Mouse (Mus musculus) adrenal gland, postnatal 4 days (tissue): ENCODE results near the gene Ipmk. TPM values are rescaled to one million over a fixed set of nuclear protein-coding genes. Genes with fewer than 3 reads are reported as not detected.

Experiments
- DNase-seq, 2 experiments: peaks; one replicate each; pipeline ENCODE4 v3.0.0; 2021 to 2022; ENCODE audit warnings: low spot score in 2 of 2, mixed read lengths in 2 of 2
- long read RNA-seq, 2 experiments: library from polyadenylated mRNA; stranded (forward); transcript quantifications; one replicate each; pipeline ENCODE4 v2.0.0; 2021
- total RNA-seq, 2 experiments: library from RNA; stranded (reverse); gene quantifications; 2 replicates each; pipeline ENCODE4 v1.2.3; 2021

Gene Ipmk
- total RNA-seq = 10 to 100 TPM; 19.9 to 21.5 TPM
- long read RNA-seq, experiment 1, full-length matches to known transcripts = 7 of 10 reads
- long read RNA-seq, experiment 1, partial matches to known transcripts = 0 of 10 reads
- long read RNA-seq, experiment 1, other reads (novel, unspliced or antisense) = 3 of 10 reads
- long read RNA-seq, experiment 2, full-length matches to known transcripts = 10 of 14 reads
- long read RNA-seq, experiment 2, partial matches to known transcripts = 0 of 14 reads
- long read RNA-seq, experiment 2, other reads (novel, unspliced or antisense) = 4 of 14 reads

GRCm38 (mm10) chr10:71347509-71347949 is at the start of gene Ipmk:
TSS of gene Ipmk (plus strand) at chr10:71347763.
- DNase-seq = peak; percentile 96 to 100

- no peak for DNase-seq
These were observed 47.4 kb upstream of the Ipmk start for GRCm38 (mm10) chr10:71300161-71300560.

- DNase-seq = no peak
These were observed 45.1 kb upstream of the Ipmk start for GRCm38 (mm10) chr10:71302490-71302889.

GRCm38 (mm10) chr10:71306190-71306589 is 41.4 kb upstream of the Ipmk start:
- no peak for DNase-seq

- DNase-seq = no peak
These were observed 40.8 kb upstream of the Ipmk start for GRCm38 (mm10) chr10:71306759-71307158.

- DNase-seq = no peak
These were observed 39.4 kb upstream of the Ipmk start for GRCm38 (mm10) chr10:71308199-71308598.

GRCm38 (mm10) chr10:71310288-71310687 is 37.3 kb upstream of the Ipmk start:
- DNase-seq = no peak

- DNase-seq = no peak
These were observed 33.0 kb upstream of the Ipmk start for GRCm38 (mm10) chr10:71314596-71314995.

GRCm38 (mm10) chr10:71316056-71316455 is 31.5 kb upstream of the Ipmk start:
- DNase-seq = no peak

- no peak for DNase-seq
These were observed 31.1 kb upstream of the Ipmk start for GRCm38 (mm10) chr10:71316497-71316896.

- no peak for DNase-seq
These were observed 23.9 kb upstream of the Ipmk start for GRCm38 (mm10) chr10:71323669-71324068.

GRCm38 (mm10) chr10:71326123-71326522 is 21.4 kb upstream of the Ipmk start:
- no peak for DNase-seq

- DNase-seq = peak in 1 of 2 experiments; percentile 54
These were observed 20.8 kb upstream of the Ipmk start for GRCm38 (mm10) chr10:71326789-71327188.

- DNase-seq = no peak
These were observed 20.2 kb upstream of the Ipmk start for GRCm38 (mm10) chr10:71327386-71327785.

- DNase-seq = no peak
These were observed 19.2 kb upstream of the Ipmk start for GRCm38 (mm10) chr10:71328382-71328781.

GRCm38 (mm10) chr10:71328870-71329269 is 18.7 kb upstream of the Ipmk start:
- DNase-seq = no peak

GRCm38 (mm10) chr10:71329295-71329694 is 18.3 kb upstream of the Ipmk start:
- DNase-seq = no peak

GRCm38 (mm10) chr10:71330070-71330469 is 17.5 kb upstream of the Ipmk start:
- DNase-seq = no peak

- no peak for DNase-seq
These were observed 15.7 kb upstream of the Ipmk start for GRCm38 (mm10) chr10:71331908-71332307.

- no peak for DNase-seq
These were observed 15.2 kb upstream of the Ipmk start for GRCm38 (mm10) chr10:71332376-71332775.

- DNase-seq = no peak
These were observed 14.7 kb upstream of the Ipmk start for GRCm38 (mm10) chr10:71332859-71333258.

- DNase-seq = no peak
These were observed 9.8 kb upstream of the Ipmk start for GRCm38 (mm10) chr10:71337733-71338132.

- no peak for DNase-seq
These were observed 9.2 kb upstream of the Ipmk start for GRCm38 (mm10) chr10:71338156-71338905.
